Mouse (Mus musculus) kidney, embryonic 15.5 days (tissue): ENCODE data around the gene Rnf130. TPM values are rescaled to one million over a fixed set of nuclear protein-coding genes. Genes with fewer than 3 reads are reported as not detected.

ENCODE experiments used
- ATAC-seq: fragments of 200-750 bp; cut with Nextera tagmentation; replicated peaks from 2 replicates; pipeline ENCODE4 v1.8.0; 2017; ENCODE audit warnings: moderate TSS enrichment; ENCODE audit not compliant: low FRiP score
- H3K27ac ChIP-seq: fragments of 300-500 bp; sonication (generic); 2 replicates; pipeline ENCODE4 v1.5.1; 2015; ENCODE audit warnings: mild to moderate bottlenecking, inconsistent platforms
- H3K27me3 ChIP-seq: fragments of 300-500 bp; sonication (generic); 2 replicates; pipeline ENCODE4 v1.6.1; 2015; ENCODE audit warnings: inconsistent platforms
- H3K36me3 ChIP-seq: fragments of 300-500 bp; sonication (generic); 2 replicates; pipeline ENCODE4 v1.6.1; 2015; ENCODE audit warnings: inconsistent platforms
- H3K4me1 ChIP-seq: fragments of 300-500 bp; sonication (generic); 2 replicates; pipeline ENCODE4 v1.6.1; 2015; ENCODE audit warnings: inconsistent platforms
- H3K4me2 ChIP-seq: fragments of 300-500 bp; sonication (generic); 2 replicates; pipeline ENCODE4 v1.6.1; 2015; ENCODE audit warnings: moderate library complexity, mild to moderate bottlenecking, inconsistent platforms
- H3K4me3 ChIP-seq: fragments of 300-500 bp; sonication (generic); replicated peaks from 2 replicates; pipeline ENCODE4 v1.5.1; 2015; ENCODE audit warnings: mild to moderate bottlenecking, inconsistent platforms
- H3K9ac ChIP-seq: fragments of 300-500 bp; sonication (generic); 2 replicates; pipeline ENCODE4 v1.6.1; 2015; ENCODE audit warnings: mild to moderate bottlenecking, inconsistent platforms
- H3K9me3 ChIP-seq: fragments of 300-500 bp; sonication (generic); replicated peaks from 2 replicates; pipeline ENCODE4 v1.6.1; 2016; ENCODE audit warnings: inconsistent platforms
- WGBS: fragments of 180-500 bp; shearing (Covaris S2); methylation state at CpG from one replicate; pipeline ENCODE4 v1.1.7; 2015; ENCODE audit warnings: mixed read lengths; 5-methylcytosine and 5-hydroxymethylcytosine counted together
- polyA plus RNA-seq: library from polyadenylated mRNA; unstranded; fragments of >200 nt; fragmentation: Nextera tagmentation; extraction: Ambion mirVana; gene quantifications from 2 replicates; pipeline ENCODE4 v1.2.1, GENCODE M21; 2015

Rnf130 gene
- polyA plus RNA-seq, 1 experiment from 2014 or later: 59.1 TPM

DNA sequence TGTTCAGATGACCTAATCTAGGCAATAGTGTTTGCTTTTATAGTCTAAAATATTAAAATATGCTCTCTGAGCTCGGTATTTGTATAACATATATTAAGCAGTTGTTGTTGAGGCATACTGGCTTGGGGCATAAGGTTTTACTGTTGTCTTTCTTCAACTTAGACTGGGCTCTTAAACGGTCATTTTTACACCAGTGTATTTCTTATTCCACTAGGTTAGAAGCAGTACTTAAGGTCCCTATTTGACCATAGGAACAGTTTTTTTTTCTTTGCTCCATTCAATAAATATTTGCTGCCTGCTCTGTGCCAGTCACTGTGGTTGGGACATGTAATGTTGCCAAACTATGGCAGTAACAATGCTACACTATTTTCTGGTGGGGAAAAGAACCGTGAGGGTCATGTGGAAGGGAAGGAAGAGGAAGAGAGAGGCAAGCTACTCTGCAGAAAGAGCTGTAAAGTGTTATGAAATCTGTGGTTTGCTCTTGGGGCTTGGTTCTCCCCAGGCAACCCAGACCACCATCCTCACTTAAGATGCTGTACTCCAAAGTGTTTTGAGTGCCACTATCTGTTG, 1.5 kb downstream of the Rnf130 start:
- H3K36me3 ChIP-seq: no peaks in the 10 kb centered on the region
- H3K27me3 ChIP-seq: peaks cover 8% of the 10 kb centered on the region; the same call in 1 of the 2 replicates
- H3K4me3 ChIP-seq: peak overlapping the region; percentile 75
- no peak overlapping the region for H3K27ac ChIP-seq
- no peaks in the 10 kb centered on the region for H3K9me3 ChIP-seq
- peak overlapping the region; percentile 71 for H3K4me2 ChIP-seq
- WGBS: 38% methylated on average over 3 of the region's 3 CpGs
- H3K9ac ChIP-seq: peak overlapping the region; percentile 86
- H3K4me1 ChIP-seq: peaks cover 21% of the 10 kb centered on the region
- ATAC-seq: no peak

- no peak overlapping the region for H3K4me2 ChIP-seq
- H3K4me3 ChIP-seq: no peak overlapping the region
- H3K27ac ChIP-seq: no peak overlapping the region
- no peaks in the 10 kb centered on the region for H3K9me3 ChIP-seq
- peaks cover 21% of the 10 kb centered on the region for H3K4me1 ChIP-seq
- no peak overlapping the region for H3K9ac ChIP-seq
- H3K36me3 ChIP-seq: no peaks in the 10 kb centered on the region
- H3K27me3 ChIP-seq: peaks cover 7% of the 10 kb centered on the region; the same call in 1 of the 2 replicates
- no peak for ATAC-seq
Measured at GRCm38 (mm10) chr11:50028416-50028815, 3.3 kb downstream of the Rnf130 start.

DNA sequence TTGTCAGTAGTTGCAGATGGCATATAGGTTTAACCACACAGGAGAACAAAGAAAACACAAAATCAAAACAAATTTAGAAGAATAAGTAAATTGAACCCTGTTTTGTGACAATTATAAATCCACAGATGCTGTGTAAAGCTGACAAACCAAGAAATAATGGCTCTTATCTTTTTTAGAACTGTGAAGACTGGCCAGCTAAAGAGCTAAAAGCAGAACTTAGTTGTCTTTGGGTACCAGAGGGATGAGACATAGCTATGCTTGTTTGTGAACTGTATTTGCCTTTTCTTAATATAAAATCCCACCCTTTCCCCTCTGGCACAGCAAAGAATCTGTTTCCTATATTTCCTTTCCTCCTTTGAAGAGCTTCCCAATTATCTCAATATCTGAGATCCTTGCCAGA, 9.0 kb downstream of the Rnf130 start:
- Histone ChIP-seq H3K27ac (no peak overlapping the region), H3K9ac (no peak overlapping the region), H3K4me3 (no peak overlapping the region), H3K4me2 (no peak overlapping the region), H3K36me3 (no peaks in the 10 kb centered on the region), H3K4me1 (no peaks in the 10 kb centered on the region), H3K27me3 (no peaks in the 10 kb centered on the region), H3K9me3 (no peaks in the 10 kb centered on the region)
- no peak for ATAC-seq

GRCm38 (mm10) chr11:50035726-50036125, 10.6 kb downstream of the Rnf130 start:
- Histone ChIP-seq H3K9me3 (no peaks in the 10 kb centered on the region), H3K4me3 (no peak overlapping the region), H3K4me1 (no peaks in the 10 kb centered on the region), H3K4me2 (no peak overlapping the region), H3K27me3 (no peaks in the 10 kb centered on the region), H3K36me3 (no peaks in the 10 kb centered on the region), H3K9ac (no peak overlapping the region), H3K27ac (no peak overlapping the region)
- 79% methylated on average over 3 of the region's 3 CpGs for WGBS
- no peak for ATAC-seq

- Histone ChIP-seq H3K4me3 (no peak overlapping the region), H3K9ac (no peak overlapping the region), H3K4me1 (no peaks in the 10 kb centered on the region), H3K36me3 (no peaks in the 10 kb centered on the region), H3K27me3 (no peaks in the 10 kb centered on the region), H3K9me3 (no peaks in the 10 kb centered on the region), H3K27ac (no peak overlapping the region), H3K4me2 (no peak overlapping the region)
- ATAC-seq: no peak
- WGBS: 80% methylated on average over 4 of the region's 4 CpGs
Measured at GRCm38 (mm10) chr11:50036781-50037460, 11.8 kb downstream of the Rnf130 start.

DNA sequence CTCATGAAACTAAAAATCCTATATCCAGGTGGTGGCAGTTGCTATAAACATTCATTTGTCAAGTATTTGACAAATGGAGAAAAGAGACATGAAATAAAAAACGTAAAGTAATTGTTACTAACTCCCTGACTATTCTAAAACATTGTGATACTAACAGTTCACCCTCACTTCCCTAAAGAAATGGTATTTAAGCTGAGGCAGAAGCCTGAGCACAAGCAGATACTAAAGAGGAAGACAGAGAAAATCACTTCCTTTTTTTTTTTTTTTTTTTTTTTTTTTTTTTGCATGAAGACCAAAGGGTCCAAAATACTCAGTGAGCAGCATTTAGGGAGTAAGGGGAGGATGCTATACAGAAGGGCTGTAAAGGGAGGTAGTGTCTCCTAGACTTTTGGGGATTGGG, 13.6 kb downstream of the Rnf130 start:
- WGBS: 84% methylated on average over 1 of the region's 1 CpGs

GRCm38 (mm10) chr11:50041148-50041547, 16.0 kb downstream of the Rnf130 start:
- no peak overlapping the region for H3K4me2 ChIP-seq
- 60% methylated on average over 3 of the region's 3 CpGs for WGBS
- H3K4me3 ChIP-seq: no peak overlapping the region
- no peaks in the 10 kb centered on the region for H3K36me3 ChIP-seq
- no peaks in the 10 kb centered on the region for H3K27me3 ChIP-seq
- no peak overlapping the region for H3K27ac ChIP-seq
- H3K9ac ChIP-seq: no peak overlapping the region
- H3K9me3 ChIP-seq: no peaks in the 10 kb centered on the region
- no peak for ATAC-seq
- H3K4me1 ChIP-seq: 0 out of 2 replicates have a peak, but pooled peaks cover 2% of the 10 kb centered on the region

More for the DNA sequence above, 13.6 kb downstream of the Rnf130 start:
- Histone ChIP-seq H3K36me3 (no peaks in the 10 kb centered on the region), H3K9ac (no peak overlapping the region), H3K4me3 (no peak overlapping the region), H3K27ac (no peak overlapping the region), H3K9me3 (no peaks in the 10 kb centered on the region), H3K4me2 (no peak overlapping the region), H3K4me1 (0 out of 2 replicates have a peak, but pooled peaks cover 2% of the 10 kb centered on the region), H3K27me3 (no peaks in the 10 kb centered on the region)
- no peak for ATAC-seq

DNA sequence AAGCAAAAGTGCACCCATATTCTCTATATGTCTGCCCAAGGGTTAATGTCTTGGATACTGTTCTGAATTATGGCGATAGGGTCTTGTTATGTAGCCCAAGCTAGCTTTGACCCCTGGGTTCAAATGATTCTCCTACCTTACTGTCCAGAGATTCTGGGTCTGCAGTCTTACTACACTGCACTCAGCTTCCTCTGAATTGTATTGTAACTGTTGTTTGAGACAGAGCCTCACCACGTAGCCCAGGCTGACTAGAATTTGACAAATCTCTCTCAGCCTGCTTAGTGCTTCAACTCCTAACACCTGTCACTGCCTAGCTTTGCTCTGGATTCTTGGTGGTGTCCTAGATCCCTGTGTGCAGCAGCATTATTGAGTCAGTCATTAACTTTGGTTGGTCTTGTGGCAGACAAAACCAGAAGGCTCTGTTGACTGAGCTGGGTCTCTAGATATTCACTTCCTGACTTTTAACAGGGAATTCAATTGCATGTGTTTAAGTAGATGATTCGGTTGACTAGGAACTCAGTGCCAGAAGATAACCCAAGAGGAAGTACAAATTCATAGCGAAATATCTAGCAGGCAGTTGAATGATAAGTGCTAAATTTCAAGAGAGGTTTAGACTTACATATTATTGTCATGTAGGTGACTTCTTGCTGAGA, 17.3 kb downstream of the Rnf130 start:
- H3K9ac ChIP-seq: no peak overlapping the region
- no peak for ATAC-seq
- H3K27me3 ChIP-seq: no peaks in the 10 kb centered on the region
- no peaks in the 10 kb centered on the region for H3K9me3 ChIP-seq
- 0 out of 2 replicates have a peak overlapping the region, but pooled peaks have one; percentile 54 for H3K27ac ChIP-seq
- H3K36me3 ChIP-seq: no peaks in the 10 kb centered on the region
- no peak overlapping the region for H3K4me3 ChIP-seq
- 83% methylated on average over 4 of the region's 4 CpGs for WGBS
- H3K4me1 ChIP-seq: 0 out of 2 replicates have a peak, but pooled peaks cover 2% of the 10 kb centered on the region
- H3K4me2 ChIP-seq: no peak overlapping the region

- Histone ChIP-seq H3K9me3 (no peaks in the 10 kb centered on the region), H3K4me3 (no peak overlapping the region), H3K27me3 (no peaks in the 10 kb centered on the region), H3K4me2 (no peak overlapping the region), H3K9ac (no peak overlapping the region), H3K36me3 (no peaks in the 10 kb centered on the region), H3K27ac (no peak overlapping the region), H3K4me1 (peaks cover 5% of the 10 kb centered on the region; the same call in 1 of the 2 replicates)
- no peak for ATAC-seq
- 94% methylated on average over 4 of the region's 4 CpGs for WGBS
Measured at GRCm38 (mm10) chr11:50044454-50044853, 19.3 kb downstream of the Rnf130 start.

- Histone ChIP-seq H3K4me2 (no peak overlapping the region), H3K4me3 (no peak overlapping the region), H3K4me1 (peaks cover 3% of the 10 kb centered on the region; the same call in 1 of the 2 replicates), H3K27ac (no peak overlapping the region), H3K36me3 (no peaks in the 10 kb centered on the region), H3K9ac (no peak overlapping the region), H3K9me3 (no peaks in the 10 kb centered on the region), H3K27me3 (no peaks in the 10 kb centered on the region)
- ATAC-seq: no peak
- WGBS: 81% methylated on average over 1 of the region's 1 CpGs
Measured at GRCm38 (mm10) chr11:50047610-50048009, 22.5 kb downstream of the Rnf130 start.

DNA sequence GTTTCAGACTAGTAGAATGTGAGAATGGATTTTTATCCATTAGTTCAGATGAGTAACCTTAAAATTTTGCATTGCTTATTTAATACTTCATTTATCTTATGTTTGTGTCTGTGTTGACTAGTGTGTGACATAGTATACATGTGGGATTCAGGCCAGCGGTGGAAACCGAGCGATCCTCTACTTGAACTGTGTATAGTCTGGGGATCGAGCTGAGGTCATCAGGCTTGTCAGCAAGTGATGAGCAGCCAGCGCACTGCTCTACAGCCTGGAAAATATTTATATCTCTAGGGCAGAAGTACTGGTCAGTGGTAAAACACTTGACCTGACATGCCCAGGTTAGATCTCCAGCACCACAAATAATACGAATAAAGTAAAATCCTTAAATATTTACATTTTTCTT, 23.0 kb downstream of the Rnf130 start:
- H3K4me2 ChIP-seq: no peak overlapping the region
- H3K27me3 ChIP-seq: no peaks in the 10 kb centered on the region
- no peak overlapping the region for H3K27ac ChIP-seq
- no peak for ATAC-seq
- peaks cover 3% of the 10 kb centered on the region; the same call in 1 of the 2 replicates for H3K4me1 ChIP-seq
- no peak overlapping the region for H3K4me3 ChIP-seq
- 0 out of 2 replicates have a peak, but pooled peaks cover 2% of the 10 kb centered on the region for H3K36me3 ChIP-seq
- H3K9ac ChIP-seq: no peak overlapping the region
- H3K9me3 ChIP-seq: no peaks in the 10 kb centered on the region
- 44% methylated on average over 6 of the region's 6 CpGs for WGBS

DNA sequence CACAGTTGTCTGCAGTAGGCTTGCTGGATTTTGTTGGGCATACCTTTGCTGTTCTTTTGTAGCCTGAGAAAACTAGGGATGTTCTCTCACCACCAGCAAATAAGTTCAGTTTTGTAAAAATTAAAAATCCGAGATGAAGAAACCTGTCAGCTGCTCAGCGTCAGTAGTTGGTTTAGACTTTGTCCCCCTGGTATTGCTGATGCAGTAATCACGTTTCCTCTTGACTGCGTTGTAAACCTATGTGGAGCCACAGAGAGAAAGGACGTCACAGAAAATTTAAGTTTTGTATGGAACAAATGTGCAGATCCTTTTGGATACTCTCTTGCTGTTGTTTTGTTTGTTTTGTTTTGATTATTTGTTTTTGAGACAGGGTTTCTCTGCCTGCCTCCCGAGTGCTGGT, 25.2 kb downstream of the Rnf130 start:
- Histone ChIP-seq H3K4me2 (no peak overlapping the region), H3K4me1 (peaks cover 3% of the 10 kb centered on the region; the same call in 1 of the 2 replicates), H3K9me3 (no peaks in the 10 kb centered on the region), H3K27ac (no peak overlapping the region), H3K9ac (no peak overlapping the region), H3K4me3 (no peak overlapping the region), H3K36me3 (peaks cover 16% of the 10 kb centered on the region), H3K27me3 (no peaks in the 10 kb centered on the region)
- 82% methylated on average over 6 of the region's 6 CpGs for WGBS
- ATAC-seq: no peak
